Mouse (Mus musculus) thymus, postnatal 25 days (tissue): ENCODE measurements around the gene Pex26.
A peak's percentile ranks its signal among the peaks of the same experiment; 100 is the strongest.

Experiments used
- DNase-seq: peaks from one replicate; pipeline ENCODE4 v3.0.0; 2022

Gene Pex26

DNA sequence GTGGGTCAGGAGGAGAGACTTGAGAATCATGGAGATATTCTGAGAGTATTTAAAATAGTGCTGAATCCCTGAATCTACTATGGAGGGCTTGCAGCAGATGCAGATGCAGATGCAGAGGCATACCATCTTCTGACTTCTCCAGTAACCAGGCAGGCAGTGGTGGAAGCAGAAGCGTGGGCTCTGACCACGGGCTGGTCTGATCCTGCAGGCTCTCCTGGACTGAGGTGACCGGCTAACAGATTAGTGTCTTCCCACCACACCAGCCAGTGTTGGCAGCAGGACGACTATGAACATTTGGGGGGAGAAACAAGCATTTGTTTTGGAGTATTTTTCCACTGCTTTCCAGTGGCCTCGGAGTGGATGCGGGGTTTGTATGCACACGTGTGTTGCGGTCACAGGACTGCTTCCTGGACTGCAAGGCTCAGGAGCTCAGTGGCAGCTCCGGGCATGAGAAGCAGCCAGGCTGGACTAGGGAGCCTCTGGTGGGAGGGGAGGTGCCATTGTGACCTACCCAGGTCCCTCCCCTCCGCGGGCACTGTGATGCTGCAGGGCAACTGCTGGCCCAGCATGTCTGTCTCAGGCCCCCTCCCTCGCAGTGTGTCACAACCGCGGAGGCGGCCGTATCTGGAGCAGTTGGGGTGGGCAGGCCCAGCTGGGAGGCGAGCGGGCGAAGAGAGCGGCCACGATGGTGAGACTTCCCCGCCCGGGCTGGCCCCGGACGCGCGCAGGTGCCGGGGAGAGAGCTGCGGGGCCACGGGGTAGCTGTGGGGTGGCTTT is 26.9 kb downstream of the Pex26 start, which contains the start of gene Tuba8:
Gene Tuba8, plus strand, starts transcription at position 548 of the 777 bp plus-strand sequence.
- DNase-seq, result peak; percentile 61

DNA sequence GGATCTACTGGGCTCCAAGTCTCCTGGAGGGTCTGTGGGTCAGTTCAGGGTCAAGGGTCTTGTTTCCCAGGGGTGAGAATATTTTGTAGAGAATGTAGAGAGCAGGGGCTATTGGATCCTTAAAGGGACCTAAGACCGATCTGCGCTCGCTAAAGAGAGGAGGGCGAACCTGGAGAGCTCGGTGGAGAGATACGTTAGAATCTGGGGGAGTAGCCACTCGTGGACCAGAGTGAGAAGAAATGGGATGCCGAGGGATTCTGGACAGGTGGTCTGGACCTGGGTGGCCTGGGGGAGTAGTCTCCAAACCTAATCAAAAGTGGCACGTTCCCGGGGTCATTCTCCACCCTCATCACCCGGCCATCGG is 27.4 kb downstream of the Pex26 start:
- DNase-seq, result no peak

DNA sequence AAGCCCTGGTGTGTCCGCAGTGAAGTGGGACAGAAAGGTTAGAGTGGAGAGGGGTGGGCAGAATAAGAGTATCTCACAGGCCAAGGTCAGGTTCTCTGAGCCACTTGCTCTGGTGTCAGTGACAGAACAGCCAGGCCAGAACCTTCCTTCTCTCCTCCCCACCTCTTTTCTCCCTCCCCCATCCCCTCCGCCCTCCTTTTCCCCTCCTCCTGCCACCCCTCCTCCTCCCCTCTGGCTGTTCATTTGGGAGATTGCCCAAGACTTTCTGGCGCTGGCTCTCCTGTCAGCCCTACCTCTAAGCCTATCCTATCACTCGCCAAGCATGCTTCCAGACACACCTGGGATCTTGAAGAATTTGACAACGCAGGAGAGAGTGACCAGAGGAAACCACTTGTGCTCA is 28.3 kb downstream of the Pex26 start:
- no peak for DNase-seq

GRCm38 (mm10) chr6:121212988-121213387 is 29.5 kb downstream of the Pex26 start:
- no peak for DNase-seq

DNA sequence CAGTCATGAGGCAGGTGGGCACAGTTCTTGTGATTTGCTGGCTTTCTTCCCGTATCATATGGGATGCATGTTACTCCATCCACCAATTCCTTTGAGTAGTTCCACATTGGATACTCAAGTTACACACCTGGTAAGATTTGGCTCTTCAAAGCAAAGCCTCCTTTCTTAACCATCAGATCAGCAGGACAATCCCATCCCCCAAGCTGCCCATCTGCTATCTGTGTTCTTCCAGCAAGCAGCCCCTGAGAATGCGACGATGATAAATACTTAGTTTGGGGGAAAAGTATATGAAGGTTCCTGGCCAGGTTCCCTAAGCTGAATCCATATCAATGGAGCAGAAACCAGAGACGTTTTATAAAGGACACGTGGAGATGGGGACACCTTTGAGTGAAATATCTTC is 30.8 kb downstream of the Pex26 start:
- DNase-seq, result no peak

DNA sequence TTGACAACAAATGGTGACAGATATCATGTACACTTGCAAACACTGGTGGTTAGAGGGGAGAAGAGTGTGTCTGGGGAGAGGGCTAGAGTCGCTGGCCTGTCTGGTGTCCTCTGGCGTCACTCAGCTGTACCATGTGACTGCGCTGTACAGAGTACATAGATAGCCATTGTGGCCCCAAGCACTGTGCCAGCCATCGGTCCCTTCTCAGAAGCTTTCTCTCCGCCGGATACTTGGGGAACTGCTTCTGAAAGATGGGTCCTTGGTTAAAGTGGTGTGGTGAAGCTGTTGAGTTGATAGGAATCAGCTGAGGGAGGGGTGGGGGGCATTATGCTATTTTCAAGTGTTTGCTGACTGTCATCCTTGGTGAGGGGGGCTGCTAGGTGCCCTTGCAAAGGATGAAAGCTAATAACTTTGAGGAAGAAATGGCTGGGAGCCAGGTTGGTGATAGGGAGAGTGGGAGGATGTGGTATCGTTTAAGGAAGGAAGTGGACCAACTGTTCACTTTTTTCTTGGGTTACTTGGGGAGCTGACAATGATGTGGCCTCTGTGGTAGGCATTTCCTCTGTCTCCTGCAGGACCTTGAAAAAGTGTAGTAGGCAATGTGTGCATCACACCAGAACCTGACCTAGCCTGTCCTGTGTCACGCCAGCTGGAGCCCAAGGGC is 31.3 kb downstream of the Pex26 start:
- no peak for DNase-seq

DNA sequence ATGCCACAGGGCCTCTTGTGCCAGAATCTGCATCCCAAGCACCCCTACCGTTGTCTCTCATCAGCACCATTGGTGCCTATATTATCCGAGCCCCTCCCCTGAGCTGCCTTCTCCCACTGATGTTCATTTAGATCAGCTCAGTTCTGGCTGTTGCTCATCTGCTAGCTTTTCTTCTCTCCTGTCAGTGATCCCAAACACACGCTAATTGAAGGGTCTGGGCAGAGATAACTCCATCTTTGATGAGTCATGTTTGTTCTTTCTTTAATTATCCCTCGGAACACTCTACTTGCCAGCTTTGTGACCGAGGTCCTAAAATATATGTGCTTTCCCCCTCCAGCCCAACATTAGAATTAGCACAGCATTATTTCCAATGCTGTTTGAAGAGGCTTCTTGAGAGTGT is 31.9 kb downstream of the Pex26 start:
- no peak for DNase-seq

- no peak for DNase-seq
Measured at GRCm38 (mm10) chr6:121215896-121216295, 32.4 kb downstream of the Pex26 start.

DNA sequence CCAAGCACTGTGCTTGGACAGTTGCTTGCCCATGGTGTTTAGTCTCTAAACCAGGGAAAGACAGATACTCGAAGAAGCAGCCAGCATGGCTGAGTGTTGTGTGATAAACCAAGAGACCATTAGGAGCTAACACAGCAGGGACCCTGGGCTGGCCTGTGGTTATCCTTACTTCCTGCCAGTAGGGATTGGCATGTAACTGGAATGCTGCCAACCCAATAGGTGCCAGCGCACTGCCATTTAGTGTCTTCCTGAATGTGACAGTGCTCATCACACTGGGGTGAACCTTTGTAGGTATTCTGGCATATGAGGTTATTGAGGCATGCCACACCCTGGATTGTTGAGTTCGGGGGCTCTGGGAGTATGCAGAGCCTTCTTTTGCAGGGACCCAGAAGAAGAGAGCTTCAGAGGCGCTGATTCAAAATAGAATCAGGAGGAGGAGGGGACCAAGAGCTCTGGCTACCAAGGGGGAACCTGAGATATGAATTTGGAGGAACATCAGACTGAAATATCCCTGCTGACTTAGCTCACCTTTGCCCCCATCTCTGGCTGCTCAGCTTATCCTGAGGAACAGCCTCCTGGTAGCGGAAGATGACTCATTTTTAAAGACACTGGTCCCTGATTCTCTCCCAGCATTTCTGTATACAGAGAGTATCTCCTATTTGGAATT is 33.3 kb downstream of the Pex26 start:
- DNase-seq, result no peak

- DNase-seq, result peak; percentile 60
Measured at GRCm38 (mm10) chr6:121218002-121218401, 34.5 kb downstream of the Pex26 start.

GRCm38 (mm10) chr6:121219406-121219805 is 35.9 kb downstream of the Pex26 start:
- no peak for DNase-seq

DNA sequence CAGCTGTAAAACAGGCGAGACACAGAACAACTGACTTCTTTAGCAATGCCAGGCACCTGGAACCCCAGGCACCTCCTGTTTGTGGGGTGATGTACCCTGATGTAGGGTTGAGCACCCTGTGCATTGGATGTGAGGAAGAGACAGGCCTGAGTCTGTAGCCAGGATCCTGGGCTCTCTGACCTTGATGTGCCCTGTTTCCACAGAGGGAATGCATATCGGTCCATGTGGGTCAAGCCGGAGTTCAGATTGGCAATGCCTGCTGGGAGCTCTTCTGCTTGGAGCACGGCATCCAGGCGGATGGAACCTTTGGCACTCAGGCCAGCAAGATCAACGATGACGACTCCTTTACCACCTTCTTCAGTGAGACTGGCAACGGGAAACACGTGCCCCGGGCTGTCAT is 36.7 kb downstream of the Pex26 start:
- DNase-seq, result no peak

- DNase-seq, result no peak
Measured at GRCm38 (mm10) chr6:121221876-121222597, 38.6 kb downstream of the Pex26 start.

- no peak for DNase-seq
Measured at GRCm38 (mm10) chr6:121223001-121223400, 39.5 kb downstream of the Pex26 start.

GRCm38 (mm10) chr6:121224067-121224466 is 40.6 kb downstream of the Pex26 start:
- no peak for DNase-seq

DNA sequence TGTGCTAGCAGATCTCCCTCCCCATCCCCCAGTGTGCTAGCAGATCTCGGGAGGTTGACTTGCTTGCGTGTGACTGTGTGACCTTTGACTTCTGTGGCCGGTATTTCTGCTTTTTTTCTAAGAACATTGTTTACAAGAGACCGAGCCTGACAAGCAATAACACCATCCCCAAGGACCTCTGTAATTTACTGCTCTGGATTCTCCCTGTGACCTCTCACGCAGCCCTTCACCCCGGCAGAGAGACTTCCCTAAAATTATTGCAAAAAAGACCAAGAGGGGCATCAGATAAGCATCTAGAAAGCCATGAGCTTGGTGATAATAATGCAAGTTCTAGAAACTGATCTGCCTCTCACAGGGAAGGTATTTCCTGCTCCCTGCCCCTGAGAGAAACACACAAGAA is 41.5 kb downstream of the Pex26 start:
- no peak for DNase-seq

- peak; percentile 60 for DNase-seq
Measured at GRCm38 (mm10) chr6:121226043-121226442, 42.6 kb downstream of the Pex26 start.

GRCm38 (mm10) chr6:121226744-121227143 is 43.3 kb downstream of the Pex26 start:
- DNase-seq, result no peak

- no peak for DNase-seq
Measured at GRCm38 (mm10) chr6:121228421-121228820, 45.0 kb downstream of the Pex26 start.

- no peak for DNase-seq
Measured at GRCm38 (mm10) chr6:121232652-121233051, 49.2 kb downstream of the Pex26 start.

- no peak for DNase-seq
Measured at GRCm38 (mm10) chr6:121236386-121236785, 52.9 kb downstream of the Pex26 start.

DNA sequence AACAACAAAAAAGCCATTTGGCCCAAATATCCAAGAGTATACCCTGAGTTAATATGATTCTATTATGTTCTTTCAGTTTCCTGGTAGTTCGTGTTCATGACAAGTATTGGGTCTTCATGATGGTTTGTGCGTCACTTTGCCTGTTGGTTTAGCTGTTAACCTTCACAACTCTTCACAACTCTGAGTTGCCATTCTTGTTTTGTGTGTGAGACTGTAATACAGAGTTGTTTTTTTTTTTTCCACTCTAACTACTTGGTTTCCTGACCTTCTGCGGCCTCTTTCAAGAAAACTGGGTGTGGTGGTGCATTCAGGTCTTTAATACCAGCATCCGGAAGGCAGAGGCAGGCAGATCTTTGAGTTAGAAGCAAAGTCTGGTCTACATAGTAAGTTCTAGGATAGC is 54.7 kb downstream of the Pex26 start:
- DNase-seq, result no peak

GRCm38 (mm10) chr6:121241780-121242179 is 58.3 kb downstream of the Pex26 start:
- DNase-seq, result no peak
